Comparison of ENCODE assay signal across 10 mouse cellular contexts in genomic region chr15:91609713-91610112, GRCm38 (mm10). TPM values are rescaled to one million over a fixed set of nuclear protein-coding genes. Genes with fewer than 3 reads are reported as not detected.
DNase-seq lines count a peak whose midpoint lies in the region; ATAC-seq and TF ChIP-seq lines count a peak whose summit lies in the region.
"Had no signal": no experiment of that assay in that cellular context is flagged by ENCODE, and none has a peak within 500 bp of the region (broad histone marks: within the 10 kb centered on the region; RNA-seq: fewer than 3 reads in every experiment).

No protein-coding gene starts in this region.

- TF ChIP-seq EP300 in stomach, postnatal 0 days (optimal IDR thresholded peaks at IDR 0.05), result no peak

- H3K27ac ChIP-seq in forebrain, embryonic 10.5 days, result no peak overlapping the region
- no peak overlapping the region for H3K27ac ChIP-seq in forebrain, embryonic 16.5 days (ENCODE audit: low read length)
- no peak overlapping the region for H3K27ac ChIP-seq in gastrocnemius, adult 2 months
- H3K27ac ChIP-seq in layer of hippocampus, adult 2 months, result no peak overlapping the region
- H3K27ac ChIP-seq in stomach, postnatal 0 days (replicated peaks), result no peak overlapping the region
- H3K27ac ChIP-seq: hindbrain, embryonic 15.5 days; stomach, embryonic 15.5 days had no signal

- H3K27me3 ChIP-seq in forebrain, embryonic 10.5 days (ENCODE audit: poor library complexity, severe bottlenecking), result no peaks in the 10 kb centered on the region
- H3K27me3 ChIP-seq in forebrain, embryonic 16.5 days (replicated peaks; ENCODE audit: control insufficient read depth, insufficient read depth, low read length), result no peaks in the 10 kb centered on the region
- no peaks in the 10 kb centered on the region for H3K27me3 ChIP-seq in stomach, postnatal 0 days (ENCODE audit: control insufficient read depth, insufficient read depth, low read length)
- H3K27me3 ChIP-seq: hindbrain, embryonic 15.5 days; stomach, embryonic 15.5 days had no signal

- H3K9me3 ChIP-seq in forebrain, embryonic 10.5 days, result no peaks in the 10 kb centered on the region
- no peaks in the 10 kb centered on the region for H3K9me3 ChIP-seq in forebrain, embryonic 16.5 days (ENCODE audit: control insufficient read depth, low read length)
- no peaks in the 10 kb centered on the region for H3K9me3 ChIP-seq in stomach, postnatal 0 days (ENCODE audit: control insufficient read depth, low read length)
- H3K9me3 ChIP-seq: hindbrain, embryonic 15.5 days; stomach, embryonic 15.5 days had no signal

- intact Hi-C loops in gastrocnemius, adult 2 months (cut with DNase I), result loop anchor here (2.0 kb wide), 1 partner anchor 145 kb away; no protein-coding TSS in a partner anchor

- H3K9ac ChIP-seq in forebrain, embryonic 16.5 days (replicated peaks; ENCODE audit: low read depth, low read length), result no peak overlapping the region
- H3K9ac ChIP-seq in stomach, postnatal 0 days (ENCODE audit: low read length), result no peak overlapping the region
- H3K9ac ChIP-seq: hindbrain, embryonic 15.5 days; stomach, embryonic 15.5 days had no signal

- peak; percentile 29 for DNase-seq in forebrain, embryonic 10.5 days (ENCODE audit: extremely low spot score, low spot score)
- DNase-seq in 3T3-L1 (ENCODE audit: low read depth, low spot score), result peak; percentile 92
- DNase-seq in brain, adult 2 months (ENCODE audit: low read depth, low spot score), result peak; percentile 91
- DNase-seq in gastrocnemius, adult 2 months, result peak; percentile 64
- DNase-seq in layer of hippocampus, adult 2 months (ENCODE audit: low spot score in 2 of 2), result peak in 1 of 2 experiments; percentile 70
- peak; percentile 72 for DNase-seq in stomach, postnatal 0 days (ENCODE audit: low spot score)

- H3K36me3 ChIP-seq in forebrain, embryonic 10.5 days (replicated peaks), result no peaks in the 10 kb centered on the region
- H3K36me3 ChIP-seq in forebrain, embryonic 16.5 days (ENCODE audit: control insufficient read depth, insufficient read depth), result no peaks in the 10 kb centered on the region
- no peaks in the 10 kb centered on the region for H3K36me3 ChIP-seq in stomach, postnatal 0 days (ENCODE audit: control insufficient read depth, insufficient read depth, low read length)
- H3K36me3 ChIP-seq: hindbrain, embryonic 15.5 days; stomach, embryonic 15.5 days had no signal

- TF ChIP-seq CTCF in gastrocnemius, adult 2 months (IDR thresholded peaks at IDR 0.05), result peak; percentile 78
- TF ChIP-seq CTCF in layer of hippocampus, adult 2 months (conservative IDR thresholded peaks at IDR 0.05), result peak; percentile 82
- peak; percentile 82 for TF ChIP-seq CTCF in stomach, postnatal 0 days (IDR thresholded peaks at IDR 0.05; ENCODE audit: low read depth)

- 29% methylated on average over 8 of the region's 8 CpGs for WGBS in forebrain, embryonic 10.5 days
- 30% methylated on average over 8 of the region's 8 CpGs for WGBS in forebrain, embryonic 16.5 days
- 19% methylated on average over 8 of the region's 8 CpGs for WGBS in stomach, postnatal 0 days

- no peak overlapping the region for H3K4me3 ChIP-seq in forebrain, embryonic 10.5 days
- H3K4me3 ChIP-seq in forebrain, embryonic 16.5 days (replicated peaks; ENCODE audit: low read length), result no peak overlapping the region
- no peak overlapping the region for H3K4me3 ChIP-seq in gastrocnemius, adult 2 months
- H3K4me3 ChIP-seq in layer of hippocampus, adult 2 months, result no peak overlapping the region
- no peak overlapping the region for H3K4me3 ChIP-seq in stomach, postnatal 0 days (ENCODE audit: low read depth, low read length)
- H3K4me3 ChIP-seq: hindbrain, embryonic 15.5 days; stomach, embryonic 15.5 days had no signal

- no peak overlapping the region for H3K4me2 ChIP-seq in forebrain, embryonic 16.5 days (ENCODE audit: low read length)
- H3K4me2 ChIP-seq in stomach, postnatal 0 days (replicated peaks; ENCODE audit: low read depth), result no peak overlapping the region
- H3K4me2 ChIP-seq: hindbrain, embryonic 15.5 days; stomach, embryonic 15.5 days had no signal

- no peak for ATAC-seq in forebrain, embryonic 16.5 days
- ATAC-seq in megakaryocyte progenitor cell, adult 5-6 weeks (replicated peaks; ENCODE audit: poor library complexity), result peak; percentile 92
- ATAC-seq in stomach, postnatal 0 days (ENCODE audit: low FRiP score, low TSS enrichment), result no peak

- H3K4me1 ChIP-seq in forebrain, embryonic 10.5 days, result no peaks in the 10 kb centered on the region
- H3K4me1 ChIP-seq in forebrain, embryonic 16.5 days (replicated peaks; ENCODE audit: control insufficient read depth, insufficient read depth, low read length), result peaks cover 7% of the 10 kb centered on the region
- no peaks in the 10 kb centered on the region for H3K4me1 ChIP-seq in stomach, postnatal 0 days (replicated peaks; ENCODE audit: control insufficient read depth, insufficient read depth)
- H3K4me1 ChIP-seq: stomach, embryonic 15.5 days had no signal

RNA-seq across cellular contexts. Expression of gene Slc2a13, which starts 36.7 kb away (rescaled TPM):
- 0.43 and 0.62 TPM in 2 replicates for polyA plus RNA-seq in forebrain, embryonic 10.5 days (2016; fragmentation: Nextera tagmentation; extraction: Ambion mirVana)
- polyA plus RNA-seq in forebrain, embryonic 16.5 days (2015; fragmentation: Nextera tagmentation; extraction: Ambion mirVana), result 2.5 TPM in 2 replicates
- total RNA-seq in gastrocnemius, adult 2 months (2021), result under 1 TPM; 0.61 to 0.70 TPM
- 10 to 100 TPM; 66.8 to 71.7 TPM for total RNA-seq in layer of hippocampus, adult 2 months (2021)
- 0.39 TPM in 1 of 2 replicates, not detected in the other for total RNA-seq in megakaryocyte progenitor cell, adult 5-6 weeks (2015)
- total RNA-seq in megakaryocyte progenitor cell, adult 5-6 weeks (2017), result 0.08 TPM in 1 of 2 replicates, not detected in the other
- polyA plus RNA-seq in stomach, postnatal 0 days (2015; fragmentation: Nextera tagmentation; extraction: Ambion mirVana), result 0.42 and 0.47 TPM in 2 replicates

Comparison
In these comparisons a context has a peak if more than half of its experiments do, and no peak if none do; other contexts are left out.
1. RNA of gene Slc2a13, which starts 36.7 kb away (total RNA-seq): 66.8 to 71.7 TPM in layer of hippocampus, adult 2 months; 0.61 to 0.70 TPM in gastrocnemius, adult 2 months and 0.08 to 0.39 TPM in megakaryocyte progenitor cell, adult 5-6 weeks; every median in the first group is over 10 times any median in the second.
2. Peak in every context shown above with its lines, with median percentiles within 50 percentile points of each other: CTCF ChIP-seq.